Mouse (Mus musculus): ENCODE data around the gene Rngtt. TPM values are rescaled to one million over a fixed set of nuclear protein-coding genes. Genes with fewer than 3 reads are reported as not detected.
A peak's percentile ranks its signal among the peaks of the same experiment; 100 is the strongest.
"Not testable (repeated sequence)": the region's sequence is repeated elsewhere in the genome, so short reads cannot be mapped to it uniquely, and the experiment has no call there.

The Rngtt gene
- total RNA-seq, 2 experiments from 2014 or later: 20.3 to 20.7 TPM

DNA sequence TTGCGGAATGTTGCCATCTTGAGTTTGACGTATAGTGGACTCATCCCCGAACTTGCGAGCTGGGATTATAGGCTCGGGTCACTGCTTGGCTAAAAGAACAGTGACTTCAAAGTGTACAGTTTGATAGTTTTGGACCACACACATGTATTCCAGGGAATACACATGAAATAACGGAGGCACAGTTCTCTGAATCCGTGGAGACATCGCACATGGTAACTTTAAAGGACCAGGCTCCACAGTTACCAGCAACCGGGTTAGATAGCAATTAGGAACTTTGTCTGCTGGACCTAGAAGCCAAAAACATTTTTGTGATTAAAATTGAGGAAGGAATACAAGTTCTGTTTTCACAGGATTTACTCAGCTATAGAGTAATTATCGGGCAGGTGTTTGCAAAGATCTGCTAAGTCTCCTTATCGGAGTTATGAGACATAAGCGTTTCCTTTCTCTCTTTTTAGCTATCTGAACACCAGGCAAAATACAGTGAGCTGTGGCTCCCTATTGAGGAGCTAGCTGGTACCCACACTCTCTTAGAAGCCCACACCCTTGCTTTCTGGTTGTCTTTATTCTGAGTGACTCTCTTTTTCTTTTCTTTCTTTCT is 828 bp downstream of the Rngtt start:
- DNase-seq (ENCODE audit: low spot score in 2 of 2): no peak

- DNase-seq (ENCODE audit: low spot score in 2 of 2): not testable (repeated sequence)
Observed at GRCm38 (mm10) chr4:33314150-33314549, 4.0 kb downstream of the Rngtt start.

- DNase-seq (ENCODE audit: low spot score in 2 of 2): no peak
Observed at GRCm38 (mm10) chr4:33315840-33316239, 5.7 kb downstream of the Rngtt start.

- no peak for DNase-seq (ENCODE audit: low spot score in 2 of 2)
Observed at GRCm38 (mm10) chr4:33331147-33331546, 21.0 kb downstream of the Rngtt start.

GRCm38 (mm10) chr4:33332956-33333455 is 22.9 kb downstream of the Rngtt start:
- DNase-seq (ENCODE audit: low spot score in 2 of 2): no peak

DNA sequence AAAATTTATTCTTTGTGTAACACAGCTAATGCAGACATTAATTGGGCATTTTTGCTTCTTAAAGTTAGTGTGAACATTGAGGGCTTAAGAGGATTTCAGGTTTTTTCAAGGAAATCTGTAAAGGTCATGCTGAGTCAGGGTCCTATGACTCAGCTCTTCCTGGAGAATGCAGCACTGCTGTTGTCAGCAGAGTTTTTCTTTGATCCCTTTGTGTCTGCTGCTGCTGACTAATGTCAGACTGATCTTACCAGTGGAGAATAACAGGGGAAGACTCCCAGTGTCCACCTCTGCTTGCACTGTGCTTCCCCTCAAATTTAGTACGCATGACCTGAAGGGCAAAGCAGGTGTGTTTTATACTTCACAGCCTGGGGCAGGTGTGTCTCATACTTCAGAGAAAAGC is 27.9 kb downstream of the Rngtt start:
- no peak for DNase-seq (ENCODE audit: low spot score in 2 of 2)

- DNase-seq (ENCODE audit: low spot score in 2 of 2): no peak
Observed at GRCm38 (mm10) chr4:33342877-33343731, 33.0 kb downstream of the Rngtt start.

DNA sequence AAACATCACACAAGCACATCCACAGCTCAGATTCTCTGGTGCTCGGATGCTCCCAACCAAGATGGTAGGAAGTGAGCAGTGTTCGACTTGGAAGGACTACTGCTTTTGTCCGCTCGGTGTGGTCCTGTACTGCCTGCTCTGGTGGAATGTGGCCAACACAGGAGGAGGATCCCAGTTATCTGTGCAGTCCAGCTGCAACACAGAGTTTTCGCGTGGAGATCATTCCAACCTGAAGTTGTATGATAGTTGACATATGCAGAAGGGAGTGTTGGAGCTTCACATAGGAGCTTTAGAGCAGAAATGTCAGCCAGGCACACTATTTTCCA is 33.6 kb downstream of the Rngtt start:
- DNase-seq (ENCODE audit: low spot score in 2 of 2): no peak

- DNase-seq (ENCODE audit: low spot score in 2 of 2): no peak
Observed at GRCm38 (mm10) chr4:33363451-33363850, 53.3 kb downstream of the Rngtt start.

DNA sequence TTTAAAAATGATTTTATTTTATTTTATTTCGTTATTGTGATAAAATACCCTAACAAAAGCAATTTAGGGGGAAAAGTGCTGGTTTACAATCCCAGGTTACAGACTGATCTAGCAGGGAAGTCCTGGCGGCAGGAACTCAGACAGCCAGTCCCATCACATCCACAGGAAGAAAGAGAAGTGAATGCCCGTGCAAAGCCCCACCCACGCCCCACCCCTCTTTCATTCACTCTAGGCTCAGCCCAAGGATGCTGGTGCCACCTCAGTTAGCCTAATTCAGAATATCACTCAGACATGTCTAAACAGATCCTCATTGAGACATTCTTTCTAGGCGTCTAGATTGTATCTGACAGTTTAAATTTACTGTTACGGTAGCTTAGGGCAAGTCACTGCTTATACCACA is 64.8 kb downstream of the Rngtt start:
- no peak for DNase-seq (ENCODE audit: low spot score in 2 of 2)

DNA sequence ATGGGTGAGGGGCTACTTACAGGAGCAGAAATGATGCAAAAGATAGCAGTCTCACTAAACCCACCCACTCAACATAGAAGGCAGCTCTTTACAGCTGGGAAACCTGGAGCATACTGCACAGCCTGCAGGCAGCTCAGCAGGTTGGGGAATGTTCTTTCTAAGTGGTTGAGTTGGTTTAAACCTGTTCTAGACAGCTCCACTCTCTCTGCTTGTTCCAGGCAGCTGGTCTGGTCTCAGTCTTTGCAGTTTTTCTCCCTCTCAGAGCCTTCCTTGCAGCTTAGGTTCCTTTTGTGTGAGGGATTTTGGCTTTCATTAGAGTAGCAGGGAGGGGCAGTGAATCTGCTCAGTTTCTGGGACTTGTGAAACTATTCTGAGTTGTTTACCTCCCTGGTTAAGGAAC is 67.5 kb downstream of the Rngtt start:
- no peak for DNase-seq (ENCODE audit: low spot score in 2 of 2)

GRCm38 (mm10) chr4:33378894-33379293 is 68.8 kb downstream of the Rngtt start:
- no peak for DNase-seq (ENCODE audit: low spot score in 2 of 2)

DNA sequence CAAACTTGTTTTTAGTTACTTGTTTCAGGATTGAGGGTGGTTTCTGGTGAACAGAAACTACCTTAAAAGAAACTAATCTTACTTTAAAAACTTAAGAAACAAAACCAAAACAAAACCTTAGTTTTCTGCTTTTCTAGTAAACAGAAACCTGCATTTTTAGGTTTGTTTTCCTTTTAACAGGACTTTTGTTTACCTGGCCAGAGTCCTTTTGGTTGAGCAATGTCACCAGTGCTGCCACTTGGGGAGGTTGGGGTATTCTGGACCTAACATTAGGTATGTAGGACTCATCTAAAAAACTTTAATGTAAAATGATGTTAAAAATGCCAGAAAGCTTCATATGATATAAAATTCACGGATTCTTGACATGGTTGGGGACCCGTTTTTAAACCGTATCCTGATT is 78.8 kb downstream of the Rngtt start:
- no peak for DNase-seq (ENCODE audit: low spot score in 2 of 2)

GRCm38 (mm10) chr4:33390660-33391059 is 80.5 kb downstream of the Rngtt start:
- DNase-seq (ENCODE audit: low spot score in 2 of 2): peak in 1 of 2 experiments; percentile 22

DNA sequence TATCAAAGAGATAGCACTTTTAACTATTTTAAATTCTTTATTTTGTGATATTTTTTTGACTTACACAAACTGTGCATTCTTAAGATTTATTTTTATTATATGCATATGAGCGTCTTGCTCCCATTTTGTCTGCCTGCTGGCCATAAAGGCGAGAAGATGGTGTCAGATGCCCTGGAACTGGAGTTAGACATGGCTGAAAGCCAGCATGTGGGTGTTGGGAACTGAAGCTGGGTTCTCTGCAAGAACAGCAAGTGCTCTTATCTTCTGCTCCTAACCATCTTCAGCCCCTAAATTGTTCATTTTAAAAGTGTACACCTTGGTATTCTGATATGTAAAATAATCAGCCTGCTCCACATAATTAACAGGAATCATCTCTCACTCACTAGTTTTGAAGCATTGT is 83.3 kb downstream of the Rngtt start:
- DNase-seq (ENCODE audit: low spot score in 2 of 2): no peak

DNA sequence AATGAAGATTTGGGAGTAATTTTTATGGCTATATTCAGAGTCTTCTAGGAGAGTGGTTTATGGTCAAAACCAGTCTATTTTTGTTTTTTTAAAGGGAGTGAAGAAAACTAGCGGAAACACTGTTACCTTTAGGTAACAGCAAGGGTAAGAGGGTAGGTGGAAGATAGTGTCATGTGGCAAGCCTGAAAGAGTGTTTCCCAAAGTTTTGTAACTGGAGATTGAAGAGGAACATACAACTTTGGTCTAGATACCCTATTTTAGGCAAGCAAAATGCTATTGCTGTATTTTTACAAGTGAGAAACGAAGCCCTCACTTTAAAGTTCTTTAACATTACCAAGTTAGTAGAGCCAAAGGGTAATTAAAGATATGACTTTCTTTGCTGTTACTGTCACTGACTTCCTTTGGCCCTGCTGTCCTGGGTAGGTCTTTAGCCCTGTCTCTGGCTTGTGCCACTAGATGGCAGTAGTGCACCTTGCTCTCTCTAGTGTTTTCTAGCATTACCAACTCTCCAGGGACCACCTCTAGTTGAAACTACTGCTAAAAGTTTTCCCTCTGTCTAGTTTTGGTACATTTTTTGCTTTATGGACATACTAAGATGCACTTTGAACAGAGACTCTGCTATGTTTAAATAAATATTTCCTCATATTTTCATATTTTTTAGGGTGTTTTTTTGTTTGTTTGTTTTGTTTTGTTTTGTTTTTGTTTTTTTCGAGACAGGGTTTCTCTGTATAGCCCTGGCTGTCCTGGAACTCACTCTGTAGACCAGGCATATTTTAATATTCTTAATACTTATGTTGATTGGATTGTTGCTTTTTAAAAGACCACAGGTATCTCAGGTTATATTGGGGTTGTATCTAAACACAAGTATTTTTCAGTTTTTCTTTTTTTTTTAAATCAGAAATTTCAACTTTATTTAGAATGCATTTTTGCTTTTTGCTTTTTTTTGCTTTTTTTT is 86.4 kb downstream of the Rngtt start:
- peak; percentile 89 to 90 for DNase-seq (ENCODE audit: low spot score in 2 of 2)

GRCm38 (mm10) chr4:33405723-33406293 is 95.7 kb downstream of the Rngtt start:
- no peak for DNase-seq (ENCODE audit: low spot score in 2 of 2)

- no peak for DNase-seq (ENCODE audit: low spot score in 2 of 2)
Observed at GRCm38 (mm10) chr4:33413791-33414190, 103.7 kb downstream of the Rngtt start.

DNA sequence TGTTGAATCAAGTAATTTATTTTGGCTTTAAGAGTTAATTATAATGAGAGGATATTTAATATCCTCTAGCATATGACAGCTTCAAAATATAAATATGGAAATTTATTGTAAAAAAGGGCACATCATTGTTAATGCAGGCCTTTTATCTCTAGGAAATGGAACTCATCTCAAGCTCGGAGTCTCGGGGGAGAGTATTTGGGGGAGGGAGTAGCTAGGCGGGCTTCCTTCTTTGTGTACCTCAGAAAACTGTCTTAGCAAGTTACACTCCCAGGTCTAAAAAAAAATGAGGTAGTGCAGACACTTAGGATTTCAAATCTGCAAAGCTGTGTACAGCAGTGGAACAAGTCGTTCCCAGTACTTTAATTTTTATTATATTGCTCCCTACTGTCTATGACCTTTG is 104.7 kb downstream of the Rngtt start:
- DNase-seq (ENCODE audit: low spot score in 2 of 2): no peak

- no peak for DNase-seq (ENCODE audit: low spot score in 2 of 2)
Observed at GRCm38 (mm10) chr4:33417391-33417790, 107.3 kb downstream of the Rngtt start.

- no peak for DNase-seq (ENCODE audit: low spot score in 2 of 2)
Observed at GRCm38 (mm10) chr4:33419644-33420043, 109.5 kb downstream of the Rngtt start.

Measured in layer of hippocampus, postnatal 10 days (tissue).